Mouse (Mus musculus): Measurements from ENCODE around the gene Med13l. TPM values are rescaled to one million over a fixed set of nuclear protein-coding genes. Genes with fewer than 3 reads are reported as not detected.
"Not testable (repeated sequence)": the region's sequence is repeated elsewhere in the genome, so short reads cannot be mapped to it uniquely, and the experiment has no call there.

Gene Med13l
- polyA plus RNA-seq, 1 experiment from 2014 or later = 16.6 TPM

DNA sequence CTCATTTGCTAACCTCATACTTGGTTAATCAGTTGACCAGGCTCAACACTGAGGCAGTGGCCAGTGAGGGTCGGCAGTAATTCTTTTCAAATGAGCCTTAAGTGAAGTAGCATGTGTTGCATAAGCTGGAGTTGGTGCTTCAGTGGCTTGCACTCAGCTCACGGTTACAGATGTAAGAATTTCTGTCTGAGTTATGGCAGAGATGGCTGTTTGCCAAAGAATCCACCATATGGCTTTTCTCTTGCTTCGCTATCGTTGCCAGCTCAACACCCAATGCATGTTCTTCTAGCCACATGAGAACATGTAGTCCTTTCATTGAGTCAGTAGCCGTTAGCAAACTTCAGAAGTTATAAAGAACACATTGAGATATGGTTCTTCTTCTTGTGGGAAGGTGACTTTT, 63.3 kb downstream of the Med13l start:
- no peak for DNase-seq (ENCODE audit: low spot score)

DNA sequence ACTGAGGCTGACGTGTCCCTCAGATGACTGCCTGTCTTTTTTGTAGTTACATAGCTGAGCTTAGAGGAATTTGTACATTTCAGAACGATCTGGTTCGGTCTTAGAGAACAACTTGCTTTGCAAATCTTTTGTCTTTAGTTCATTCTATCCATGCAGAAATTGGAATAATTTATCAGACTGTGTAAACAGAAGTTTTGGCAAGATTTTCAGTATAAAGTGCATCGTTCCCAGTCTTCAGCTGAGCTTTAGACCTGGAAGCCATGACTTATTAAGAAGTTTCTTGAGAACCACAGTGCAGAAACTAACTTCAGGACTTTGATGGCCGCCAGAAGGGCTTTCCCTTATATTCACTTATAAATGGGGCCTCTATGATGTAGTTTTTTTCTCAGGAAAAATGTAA, 67.2 kb downstream of the Med13l start:
- no peak for DNase-seq (ENCODE audit: low spot score)

DNA sequence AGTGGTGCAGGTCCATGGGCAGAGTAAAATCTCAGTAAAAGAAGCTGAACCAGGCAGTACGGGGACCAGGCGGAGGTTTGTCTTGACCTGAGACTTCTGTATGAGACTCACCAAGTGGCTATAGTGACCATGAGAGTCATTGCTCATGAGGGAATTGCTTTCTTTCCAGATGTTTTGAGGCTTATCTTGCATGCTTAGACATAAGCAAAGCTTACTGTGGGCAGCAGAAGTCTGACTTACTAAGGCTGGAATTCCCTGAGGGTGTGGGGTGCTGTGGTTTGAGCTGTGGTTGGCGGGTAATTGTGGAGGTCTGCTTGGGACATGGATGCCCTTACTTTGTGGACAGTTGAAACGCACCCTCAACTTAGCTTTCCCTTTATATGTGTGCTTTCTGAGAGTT, 67.7 kb downstream of the Med13l start:
- no peak for DNase-seq (ENCODE audit: low spot score)

- DNase-seq (ENCODE audit: low spot score) = no peak
These were observed 71.9 kb downstream of the Med13l start for GRCm38 (mm10) chr5:118632346-118632745.

- no peak for DNase-seq (ENCODE audit: low spot score)
These were observed 72.6 kb downstream of the Med13l start for GRCm38 (mm10) chr5:118633106-118633505.

DNA sequence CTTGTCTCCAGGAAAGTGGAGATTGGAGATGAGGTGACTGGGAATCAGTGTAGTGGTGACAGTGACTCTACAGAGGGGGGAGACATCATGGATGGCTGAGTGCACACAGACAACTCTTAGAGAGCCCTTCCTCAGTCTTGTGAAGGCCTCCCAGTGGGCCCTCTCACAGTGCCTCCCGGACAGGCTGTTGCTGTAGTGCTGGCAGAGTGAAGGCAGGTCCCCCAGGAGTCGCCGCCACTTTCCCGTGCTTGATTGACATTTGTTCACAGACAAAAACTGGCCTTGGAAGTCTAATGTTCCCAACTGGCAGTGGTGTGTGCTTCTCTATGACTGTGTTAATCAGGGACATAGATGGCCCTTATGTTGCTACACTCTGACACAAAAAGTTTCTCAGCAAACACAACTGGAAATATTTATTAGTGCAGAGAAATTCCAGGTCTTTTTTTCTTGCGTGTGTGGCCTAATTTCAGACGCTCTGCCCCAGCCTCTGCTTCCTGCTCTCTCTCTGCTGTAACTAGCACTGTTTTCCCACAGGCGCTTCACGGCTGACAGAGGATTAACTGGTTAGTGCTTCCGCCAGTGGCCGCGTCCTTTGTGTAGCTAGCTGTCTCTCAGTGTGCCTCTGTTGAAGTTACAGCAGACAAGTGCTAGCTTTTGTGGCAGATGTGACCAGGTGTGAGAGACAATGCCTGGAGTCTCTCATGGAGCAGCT, 75.2 kb downstream of the Med13l start:
- DNase-seq (ENCODE audit: low spot score) = no peak

- DNase-seq (ENCODE audit: low spot score) = no peak
These were observed 76.2 kb downstream of the Med13l start for GRCm38 (mm10) chr5:118636399-118637369.

GRCm38 (mm10) chr5:118637931-118638330, 77.5 kb downstream of the Med13l start:
- DNase-seq (ENCODE audit: low spot score) = no peak

DNA sequence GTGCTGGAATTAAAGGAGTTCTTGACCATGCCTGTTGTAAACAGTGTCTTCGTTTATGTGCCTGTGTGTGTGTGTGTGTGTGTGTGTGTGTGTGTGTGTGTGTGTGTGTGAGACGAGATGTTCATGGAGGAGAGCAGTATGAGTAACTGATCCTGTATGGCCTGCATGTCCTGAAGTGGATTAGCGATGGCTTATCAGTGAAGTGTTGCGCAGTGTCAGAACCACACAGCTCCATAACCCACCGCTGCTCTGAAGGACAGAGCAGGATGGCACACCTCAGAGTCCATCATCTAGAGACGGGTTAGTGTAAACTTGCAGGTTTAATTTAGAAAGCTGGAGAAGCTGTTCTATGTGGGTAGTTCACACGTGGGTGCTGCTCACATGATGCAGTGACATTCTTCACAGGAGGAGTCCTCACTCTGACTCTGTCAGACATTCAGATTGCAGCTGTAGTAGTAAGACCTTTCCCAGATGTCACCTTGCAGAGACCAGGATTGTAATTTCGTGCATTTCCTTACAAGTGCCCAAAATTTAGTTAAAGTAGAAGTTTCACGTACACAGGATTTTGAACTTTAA, 78.1 kb downstream of the Med13l start:
- no peak for DNase-seq (ENCODE audit: low spot score)

DNA sequence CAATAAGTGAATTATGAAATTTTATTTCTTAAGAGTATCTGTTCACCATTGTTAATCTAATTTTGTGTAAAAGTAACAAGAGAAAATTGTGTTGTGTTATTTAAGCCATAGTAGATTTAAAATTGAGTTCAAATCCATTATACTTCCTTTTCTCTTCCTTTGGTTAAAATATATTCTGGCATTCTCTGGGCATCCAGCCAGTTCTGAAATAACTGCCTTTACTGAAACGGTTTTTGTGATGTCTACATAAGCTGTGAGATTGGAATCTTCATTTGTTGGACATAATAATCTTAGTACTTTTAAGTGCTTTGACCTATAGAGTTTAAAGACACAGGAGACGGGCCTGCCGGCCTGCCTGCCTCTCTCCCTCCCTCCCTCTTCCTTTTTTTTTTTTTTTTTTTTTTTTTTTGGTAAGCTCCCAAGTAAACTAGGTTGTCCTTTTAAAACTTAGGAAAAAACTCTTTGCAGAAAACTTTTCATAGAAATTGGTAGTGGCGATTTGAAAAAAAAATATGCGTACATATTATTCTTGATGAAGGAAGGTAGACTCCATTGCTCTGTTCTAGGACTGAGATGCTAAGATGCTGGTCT, 78.7 kb downstream of the Med13l start:
- DNase-seq (ENCODE audit: low spot score) = no peak

GRCm38 (mm10) chr5:118644041-118644440, 83.6 kb downstream of the Med13l start:
- no peak for DNase-seq (ENCODE audit: low spot score)

DNA sequence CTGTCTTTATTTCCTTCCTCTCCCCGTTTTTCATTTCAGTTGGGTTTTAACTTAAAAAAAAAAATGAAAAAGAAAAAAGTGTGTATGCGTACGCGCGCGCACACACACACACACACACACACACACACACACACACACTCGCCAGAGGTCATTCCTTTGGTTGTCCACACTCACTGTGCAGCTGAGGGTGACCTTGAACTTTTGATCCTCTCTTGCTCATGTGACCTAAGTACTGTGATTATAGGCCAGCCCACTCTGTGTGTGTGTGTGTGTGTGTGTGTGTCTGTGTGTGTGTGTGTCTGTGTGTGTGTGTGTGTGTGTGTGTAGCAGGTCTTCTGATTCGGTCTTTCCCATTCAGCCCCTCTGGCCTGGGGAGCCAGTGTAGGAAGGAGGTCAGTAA, 84.0 kb downstream of the Med13l start:
- DNase-seq (ENCODE audit: low spot score) = no peak

DNA sequence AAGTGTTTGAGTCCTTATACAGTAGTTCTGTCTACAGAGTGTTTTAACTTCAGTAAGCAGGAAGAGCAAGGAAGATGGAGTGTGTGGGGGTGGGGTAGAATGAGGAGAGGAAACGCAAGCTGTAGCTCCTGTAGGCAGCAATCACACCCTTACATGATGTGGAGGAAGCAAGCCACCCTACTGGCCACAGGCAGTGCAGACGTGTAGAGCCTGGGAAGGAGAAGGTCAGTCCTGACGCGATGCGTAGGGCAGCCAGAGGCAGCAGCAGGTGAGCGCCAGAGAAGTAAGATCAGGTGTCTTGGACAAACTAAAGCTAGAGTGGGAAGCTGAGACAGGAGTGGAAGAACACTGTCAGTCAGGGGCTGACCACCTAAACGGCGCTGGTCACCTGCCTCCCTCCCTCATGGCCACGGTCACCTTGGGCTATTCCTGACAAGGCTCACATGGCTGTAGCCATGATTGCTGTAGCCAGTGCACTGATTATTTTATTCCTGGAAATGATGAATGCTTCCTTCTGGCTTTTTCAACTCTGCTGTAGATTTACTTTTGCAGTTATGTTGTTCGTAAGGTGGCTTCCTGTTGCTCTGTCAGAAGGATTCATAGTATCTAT, 84.8 kb downstream of the Med13l start:
- DNase-seq (ENCODE audit: low spot score) = peak; percentile 71

GRCm38 (mm10) chr5:118646897-118647296, 86.4 kb downstream of the Med13l start:
- no peak for DNase-seq (ENCODE audit: low spot score)

GRCm38 (mm10) chr5:118647384-118647783, 86.9 kb downstream of the Med13l start:
- no peak for DNase-seq (ENCODE audit: low spot score)

GRCm38 (mm10) chr5:118649215-118650006, 88.9 kb downstream of the Med13l start:
- no peak for DNase-seq (ENCODE audit: low spot score)

- DNase-seq (ENCODE audit: low spot score) = no peak
These were observed 89.6 kb downstream of the Med13l start for GRCm38 (mm10) chr5:118650007-118650548.

DNA sequence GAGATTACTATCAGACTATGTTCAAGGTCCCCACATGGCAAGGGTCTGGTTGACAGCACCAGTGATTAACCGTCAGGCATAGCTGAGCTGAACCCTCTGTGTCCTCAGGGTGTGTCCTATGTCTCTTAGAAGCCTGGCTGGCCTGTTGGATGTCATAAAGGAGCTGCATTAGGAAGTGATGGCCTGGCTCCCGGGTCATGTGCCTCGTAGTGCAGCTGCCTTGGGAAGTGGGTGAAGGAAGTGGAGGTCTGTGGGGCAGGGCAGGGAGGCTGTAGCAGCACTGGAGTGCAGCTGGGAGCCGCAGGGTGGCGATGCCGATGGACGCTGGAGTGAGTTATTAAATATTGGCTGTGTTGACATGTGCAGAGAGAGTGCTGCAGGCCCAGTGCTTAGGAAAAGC, 90.3 kb downstream of the Med13l start:
- no peak for DNase-seq (ENCODE audit: low spot score)

DNA sequence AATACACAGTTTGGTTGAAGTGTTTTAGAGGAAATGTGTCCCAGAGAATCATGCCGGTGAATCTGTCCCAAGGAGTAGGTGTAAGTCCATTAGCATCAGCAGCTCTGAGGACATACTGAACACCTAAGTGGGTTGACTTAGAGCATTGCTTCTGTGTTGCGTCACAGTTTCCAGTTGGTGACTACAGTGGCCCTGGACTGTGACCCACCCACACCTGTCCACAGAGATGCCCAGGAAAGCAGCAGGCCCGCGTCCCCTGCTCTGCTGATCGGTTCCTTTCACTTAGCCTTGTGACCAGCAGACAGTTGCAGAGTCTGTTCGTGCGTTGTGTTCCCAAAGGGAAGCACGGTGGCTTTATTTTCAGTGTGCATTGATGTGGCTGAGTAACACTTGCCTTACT, 92.1 kb downstream of the Med13l start:
- no peak for DNase-seq (ENCODE audit: low spot score)

- DNase-seq (ENCODE audit: low spot score) = not testable (repeated sequence)
These were observed 92.6 kb downstream of the Med13l start for GRCm38 (mm10) chr5:118653119-118653518.

All from thymus, postnatal 0 days (tissue).